Mouse (Mus musculus): Measurements from ENCODE around the gene Mafb. TPM values are rescaled to one million over a fixed set of nuclear protein-coding genes. Genes with fewer than 3 reads are reported as not detected.

Mafb gene
- polyA plus RNA-seq, 1 experiment from 2014 or later: 3.4 TPM

GRCm38 (mm10) chr2:160388596-160388995, 21.7 kb upstream of the Mafb start:
- H3K27me3 ChIP-seq (ENCODE audit: control insufficient read depth, insufficient read depth, low read length): no peaks in the 10 kb centered on the region
- no peak overlapping the region for H3K9ac ChIP-seq (ENCODE audit: low read length)
- DNase-seq (ENCODE audit: low spot score, missing footprints) (no peak), ATAC-seq (ENCODE audit: low FRiP score) (no peak)
- no peaks in the 10 kb centered on the region for H3K36me3 ChIP-seq (ENCODE audit: control insufficient read depth, insufficient read depth, low read length)
- H3K4me2 ChIP-seq: no peak overlapping the region
- 35% methylated on average over 5 of the region's 5 CpGs for WGBS
- H3K4me1 ChIP-seq (ENCODE audit: control insufficient read depth, insufficient read depth, low read length): no peaks in the 10 kb centered on the region
- no peak overlapping the region for H3K4me3 ChIP-seq (ENCODE audit: low read depth, low read length)
- H3K27ac ChIP-seq (ENCODE audit: low read depth, low read length): no peak overlapping the region
- H3K9me3 ChIP-seq (ENCODE audit: control insufficient read depth, low read length): no peaks in the 10 kb centered on the region

DNA sequence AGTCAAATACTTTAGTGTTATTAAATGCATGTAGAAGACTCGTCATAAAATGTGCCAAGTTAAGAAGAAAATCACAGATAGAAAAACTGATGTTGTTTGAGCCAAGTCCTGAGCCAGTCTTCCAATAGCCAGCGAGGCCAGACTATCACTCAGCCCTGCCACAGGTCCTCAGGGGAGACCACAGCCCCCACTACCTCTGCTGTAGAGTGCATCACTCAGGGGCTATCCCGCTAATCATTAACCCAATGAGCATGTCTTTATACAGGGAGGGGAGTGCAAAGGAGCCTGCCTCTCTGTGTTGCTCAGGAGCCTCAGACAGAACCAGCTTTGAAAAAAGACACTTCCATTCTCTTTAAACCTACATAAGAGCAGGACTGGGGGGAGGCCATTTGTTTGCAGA, 16.6 kb upstream of the Mafb start:
- Histone ChIP-seq H3K4me2 (no peak overlapping the region), H3K36me3 (ENCODE audit: control insufficient read depth, insufficient read depth, low read length) (no peaks in the 10 kb centered on the region), H3K27me3 (ENCODE audit: control insufficient read depth, insufficient read depth, low read length) (no peaks in the 10 kb centered on the region), H3K9ac (ENCODE audit: low read length) (no peak overlapping the region), H3K9me3 (ENCODE audit: control insufficient read depth, low read length) (no peaks in the 10 kb centered on the region), H3K4me3 (ENCODE audit: low read depth, low read length) (no peak overlapping the region), H3K27ac (ENCODE audit: low read depth, low read length) (no peak overlapping the region), H3K4me1 (ENCODE audit: control insufficient read depth, insufficient read depth, low read length) (no peaks in the 10 kb centered on the region)
- DNase-seq (ENCODE audit: low spot score, missing footprints) (no peak), ATAC-seq (ENCODE audit: low FRiP score) (no peak)
- 71% methylated on average over 3 of the region's 3 CpGs for WGBS

DNA sequence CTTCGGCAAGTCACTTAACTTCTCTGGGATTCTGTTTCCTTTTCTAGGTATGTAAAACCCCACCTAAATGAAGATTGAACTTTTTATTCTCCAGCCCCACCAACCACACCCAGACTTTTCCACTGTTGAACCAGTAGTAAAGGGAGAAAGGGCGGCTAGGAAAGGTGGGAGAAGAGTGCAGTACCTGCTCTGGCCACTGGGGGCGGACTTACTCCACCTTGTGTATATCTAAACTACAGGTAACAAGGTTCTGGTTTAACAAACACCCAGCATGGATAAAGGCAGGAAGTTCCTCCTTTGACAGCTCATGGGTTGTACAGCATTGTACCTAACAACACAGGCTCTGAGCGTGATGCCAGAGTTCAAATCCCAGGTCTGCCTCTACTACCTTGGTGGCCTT, 11.4 kb upstream of the Mafb start:
- Histone ChIP-seq H3K36me3 (ENCODE audit: control insufficient read depth, insufficient read depth, low read length) (no peaks in the 10 kb centered on the region), H3K4me3 (ENCODE audit: low read depth, low read length) (no peak overlapping the region), H3K4me2 (no peak overlapping the region), H3K9ac (ENCODE audit: low read length) (no peak overlapping the region), H3K27ac (ENCODE audit: low read depth, low read length) (no peak overlapping the region), H3K9me3 (ENCODE audit: control insufficient read depth, low read length) (no peaks in the 10 kb centered on the region), H3K27me3 (ENCODE audit: control insufficient read depth, insufficient read depth, low read length) (peaks cover 5% of the 10 kb centered on the region; the same call in 1 of the 2 replicates), H3K4me1 (ENCODE audit: control insufficient read depth, insufficient read depth, low read length) (no peaks in the 10 kb centered on the region)
- no peak for ATAC-seq (ENCODE audit: low FRiP score)
- DNase-seq (ENCODE audit: low spot score, missing footprints): peak; percentile 92
- WGBS: 38% methylated on average over 4 of the region's 4 CpGs

DNA sequence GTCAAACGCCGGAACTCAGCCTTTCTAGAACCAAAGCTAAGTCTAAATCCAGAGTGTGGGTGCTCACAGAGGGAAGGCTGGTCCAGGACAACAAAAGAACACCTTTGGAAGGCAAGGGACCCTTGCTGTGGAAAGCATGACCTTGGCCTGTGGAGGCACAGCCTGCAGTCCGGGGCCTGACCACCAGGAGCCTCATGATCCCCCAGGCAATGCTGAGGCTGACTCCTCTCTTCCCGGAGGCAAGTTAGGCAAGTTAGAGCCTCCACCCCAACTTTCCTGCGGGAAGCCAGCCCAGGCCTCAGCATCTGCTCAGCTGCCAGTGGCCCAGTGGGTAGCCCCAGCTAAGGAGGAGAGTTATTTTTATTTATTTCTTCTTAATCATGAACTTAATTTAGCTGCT, 9.4 kb upstream of the Mafb start:
- Histone ChIP-seq H3K27me3 (ENCODE audit: control insufficient read depth, insufficient read depth, low read length) (peaks cover 17% of the 10 kb centered on the region), H3K9me3 (ENCODE audit: control insufficient read depth, low read length) (no peaks in the 10 kb centered on the region), H3K4me1 (ENCODE audit: control insufficient read depth, insufficient read depth, low read length) (no peaks in the 10 kb centered on the region), H3K27ac (ENCODE audit: low read depth, low read length) (no peak overlapping the region), H3K4me2 (no peak overlapping the region), H3K36me3 (ENCODE audit: control insufficient read depth, insufficient read depth, low read length) (no peaks in the 10 kb centered on the region), H3K9ac (ENCODE audit: low read length) (no peak overlapping the region), H3K4me3 (ENCODE audit: low read depth, low read length) (no peak overlapping the region)
- 41% methylated on average over 5 of the region's 5 CpGs for WGBS
- no peak for DNase-seq (ENCODE audit: low spot score, missing footprints)
- no peak for ATAC-seq (ENCODE audit: low FRiP score)

- ATAC-seq (ENCODE audit: low FRiP score) (no peak), DNase-seq (ENCODE audit: low spot score, missing footprints) (peak; percentile 94)
- 2% methylated on average over 25 of the region's 25 CpGs for WGBS
- Histone ChIP-seq H3K36me3 (ENCODE audit: control insufficient read depth, insufficient read depth, low read length) (no peaks in the 10 kb centered on the region), H3K9ac (ENCODE audit: low read length) (no peak overlapping the region), H3K9me3 (ENCODE audit: control insufficient read depth, low read length) (no peaks in the 10 kb centered on the region), H3K27ac (ENCODE audit: low read depth, low read length) (no peak overlapping the region), H3K27me3 (ENCODE audit: control insufficient read depth, insufficient read depth, low read length) (peaks cover 64% of the 10 kb centered on the region), H3K4me3 (ENCODE audit: low read depth, low read length) (peak overlapping the region; percentile 32), H3K4me2 (peak overlapping the region; percentile 58), H3K4me1 (ENCODE audit: control insufficient read depth, insufficient read depth, low read length) (peaks cover 19% of the 10 kb centered on the region)
These were observed 3.0 kb upstream of the Mafb start for GRCm38 (mm10) chr2:160369653-160370420.

GRCm38 (mm10) chr2:160368422-160369357, 1.8 kb upstream of the Mafb start:
- Histone ChIP-seq H3K9ac (ENCODE audit: low read length) (peak overlapping the region; percentile 53), H3K4me2 (peak overlapping the region; percentile 92), H3K36me3 (ENCODE audit: control insufficient read depth, insufficient read depth, low read length) (no peaks in the 10 kb centered on the region), H3K27ac (ENCODE audit: low read depth, low read length) (no peak overlapping the region), H3K9me3 (ENCODE audit: control insufficient read depth, low read length) (no peaks in the 10 kb centered on the region), H3K4me1 (ENCODE audit: control insufficient read depth, insufficient read depth, low read length) (peaks cover 19% of the 10 kb centered on the region), H3K4me3 (ENCODE audit: low read depth, low read length) (peak overlapping the region; percentile 50), H3K27me3 (ENCODE audit: control insufficient read depth, insufficient read depth, low read length) (peaks cover 63% of the 10 kb centered on the region)
- WGBS: under 1% methylated on average over 52 of the region's 52 CpGs
- DNase-seq (ENCODE audit: low spot score, missing footprints) (peak; percentile 96), ATAC-seq (ENCODE audit: low FRiP score) (no peak)

DNA sequence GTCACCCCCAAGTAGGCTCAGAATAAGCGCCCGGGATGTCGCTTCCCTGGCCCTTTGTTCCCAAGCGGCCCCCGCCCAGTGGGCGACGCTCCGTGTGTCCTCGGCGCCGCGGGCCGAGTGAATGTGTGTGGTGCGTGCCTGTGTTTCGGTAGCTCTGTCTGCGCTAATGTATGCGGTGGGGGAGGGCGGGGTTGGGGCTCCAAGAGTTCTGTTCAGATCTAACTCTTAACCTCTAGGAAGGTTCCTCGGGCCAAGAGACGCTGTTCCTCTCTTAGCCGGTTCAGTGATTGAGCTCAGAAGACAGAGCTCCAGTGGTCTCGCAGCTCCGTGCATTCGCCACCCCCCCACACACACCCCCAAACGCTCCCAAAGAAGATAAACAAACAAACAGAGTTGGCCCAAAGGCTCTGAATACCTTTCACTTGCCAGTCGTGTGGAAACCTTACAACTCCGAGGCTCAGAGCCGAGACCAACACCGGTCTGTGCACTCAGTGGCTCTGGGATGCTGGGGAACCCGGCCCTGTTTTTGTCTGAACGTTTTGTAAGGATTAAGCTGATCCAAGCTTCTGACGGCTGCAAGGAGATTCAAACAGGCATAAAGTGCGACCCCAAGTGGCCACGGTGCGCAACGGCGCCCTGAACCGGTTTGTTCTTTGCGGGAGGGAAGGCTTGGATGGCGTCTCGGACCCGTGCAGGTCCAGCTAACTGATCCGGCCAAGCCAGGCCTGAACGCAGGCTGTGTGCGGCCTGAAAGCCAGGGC, 763 bp upstream of the Mafb start:
- DNase-seq (ENCODE audit: low spot score, missing footprints) (peak; percentile 99), ATAC-seq (ENCODE audit: low FRiP score) (peak; percentile 63)
- Histone ChIP-seq H3K9ac (ENCODE audit: low read length) (peak overlapping the region; percentile 73), H3K4me1 (ENCODE audit: control insufficient read depth, insufficient read depth, low read length) (peaks cover 19% of the 10 kb centered on the region), H3K27ac (ENCODE audit: low read depth, low read length) (peak overlapping the region; percentile 82), H3K9me3 (ENCODE audit: control insufficient read depth, low read length) (no peaks in the 10 kb centered on the region), H3K4me3 (ENCODE audit: low read depth, low read length) (peak overlapping the region; percentile 50), H3K4me2 (peak overlapping the region; percentile 92), H3K27me3 (ENCODE audit: control insufficient read depth, insufficient read depth, low read length) (peaks cover 72% of the 10 kb centered on the region), H3K36me3 (ENCODE audit: control insufficient read depth, insufficient read depth, low read length) (no peaks in the 10 kb centered on the region)
- whole genome bisulfite sequencing: under 1% methylated on average over 45 of the region's 45 CpGs

DNA sequence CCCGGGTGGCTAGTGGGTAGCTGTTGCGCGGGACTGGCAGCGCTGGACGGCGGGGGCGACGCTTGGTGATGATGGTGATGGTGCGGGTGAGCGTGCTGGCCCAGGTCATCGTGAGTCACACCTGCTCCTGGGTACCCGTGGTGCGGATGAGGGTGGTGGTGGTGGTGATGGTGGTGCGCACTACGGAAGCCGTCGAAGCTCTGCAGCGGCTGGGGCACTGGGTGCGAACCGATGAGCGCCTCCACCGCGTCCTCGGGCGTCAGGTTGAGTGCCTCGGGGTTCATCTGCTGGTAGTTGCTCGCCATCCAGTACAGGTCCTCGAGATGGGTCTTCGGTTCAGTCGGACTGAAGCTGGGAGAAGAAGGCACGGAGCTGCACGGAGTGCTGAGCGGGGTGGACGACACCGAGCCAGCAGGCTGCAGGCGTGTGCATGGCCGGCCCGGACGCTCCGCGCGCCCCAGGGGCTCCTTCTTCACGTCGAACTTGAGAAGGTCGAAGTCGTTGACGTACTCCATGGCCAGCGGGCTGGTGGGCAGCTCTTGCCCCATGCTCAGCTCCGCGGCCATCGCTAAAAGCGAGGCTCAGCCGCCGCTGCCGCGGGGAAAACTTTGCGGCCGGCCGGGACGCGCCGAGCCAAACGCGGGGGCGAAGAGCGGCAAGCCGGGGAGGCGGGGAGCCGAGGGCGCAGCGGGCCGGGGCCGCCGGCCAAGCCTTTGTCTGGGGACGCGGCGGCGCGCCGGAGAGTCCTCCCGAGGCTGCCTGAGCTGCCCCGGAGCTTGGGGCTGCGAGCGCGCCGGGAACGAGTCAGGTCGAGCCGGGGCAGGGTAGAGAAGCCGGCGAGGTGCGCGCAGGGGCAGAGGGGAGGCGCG, 520 bp downstream of the Mafb start:
- under 1% methylated on average over 95 of the region's 95 CpGs for WGBS
- DNase-seq (ENCODE audit: low spot score, missing footprints): peak; percentile 96
- H3K9me3 ChIP-seq (ENCODE audit: control insufficient read depth, low read length): no peaks in the 10 kb centered on the region

More for the DNA sequence above, 520 bp downstream of the Mafb start:
- Histone ChIP-seq H3K4me2 (peak overlapping the region; percentile 92), H3K27me3 (ENCODE audit: control insufficient read depth, insufficient read depth, low read length) (peaks cover 74% of the 10 kb centered on the region), H3K4me1 (ENCODE audit: control insufficient read depth, insufficient read depth, low read length) (peaks cover 19% of the 10 kb centered on the region), H3K27ac (ENCODE audit: low read depth, low read length) (peak overlapping the region; percentile 52; the same call in 1 of the 2 replicates), H3K36me3 (ENCODE audit: control insufficient read depth, insufficient read depth, low read length) (no peaks in the 10 kb centered on the region), H3K4me3 (ENCODE audit: low read depth, low read length) (peak overlapping the region; percentile 50), H3K9ac (ENCODE audit: low read length) (peak overlapping the region; percentile 80)
- ATAC-seq (ENCODE audit: low FRiP score): peak; percentile 17

Measured in midbrain, embryonic 11.5 days (tissue).